Mouse (Mus musculus) macrophage (primary cell): ENCODE measurements around the gene Galm. TPM values are rescaled to one million over a fixed set of nuclear protein-coding genes. Genes with fewer than 3 reads are reported as not detected.
A peak's percentile ranks its signal among the peaks of the same experiment; 100 is the strongest.

Experiments used
- H3K27ac ChIP-seq: fragments of 350-480 bp; formaldehyde crosslinking; 2 replicates; pipeline ENCODE4 v1.9.0; 2021
- H3K36me3 ChIP-seq: fragments of 350-480 bp; formaldehyde crosslinking; 2 replicates; pipeline ENCODE4 v1.9.0; 2021; ENCODE audit errors: inconsistent target
- H3K4me3 ChIP-seq: fragments of 350-480 bp; formaldehyde crosslinking; 2 replicates; pipeline ENCODE4 v1.9.0; 2021; ENCODE audit errors: inconsistent target
- H3K79me2 ChIP-seq: fragments of 350-480 bp; formaldehyde crosslinking; 2 replicates; pipeline ENCODE4 v1.9.0; 2021; ENCODE audit errors: inconsistent target
- WGBS: methylation state at CpG from one replicate; pipeline ENCODE4 v1.1.7; 2026; ENCODE audit warnings: inconsistent platforms; ENCODE audit not compliant: missing documents; 5-methylcytosine and 5-hydroxymethylcytosine counted together
- polyA plus RNA-seq: library from polyadenylated mRNA; stranded (reverse); fragments of 250-400 nt; gene quantifications from 3 replicates; pipeline ENCODE4 v1.2.4, GENCODE M21; 2018; ENCODE audit warnings: inconsistent platforms

The Galm gene
- polyA plus RNA-seq, 1 experiment from 2014 or later = 26.5 TPM

DNA sequence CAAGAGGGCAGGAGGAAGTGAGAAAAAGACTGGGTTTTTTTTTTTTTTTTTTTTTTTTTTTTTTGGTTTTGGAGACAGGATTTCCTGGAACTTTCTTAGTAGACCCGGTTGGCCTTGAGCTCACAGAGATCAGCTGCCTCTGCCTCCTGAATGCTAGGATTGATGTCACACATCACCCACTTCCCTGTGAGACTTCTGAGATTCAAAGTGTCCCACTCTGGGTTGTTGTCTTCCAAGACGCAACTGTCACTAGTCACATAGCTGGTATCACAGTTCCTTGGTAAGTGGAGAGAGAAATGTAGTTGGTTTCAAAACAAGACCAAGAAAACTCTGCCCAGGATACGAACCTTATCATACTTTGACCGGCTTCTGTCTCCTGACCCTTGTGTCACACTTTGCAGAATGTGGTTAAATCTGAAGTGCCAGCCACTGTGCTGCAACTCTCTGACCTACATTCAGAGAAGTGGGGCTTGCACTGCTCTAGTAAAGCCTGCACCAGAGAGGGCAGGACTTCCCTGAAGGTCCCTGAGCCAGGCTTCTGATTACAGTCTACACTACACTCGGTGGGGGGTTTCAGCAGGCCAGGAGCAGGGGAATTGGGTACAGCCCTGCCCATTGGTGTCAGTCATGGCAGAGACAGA lies 14.5 kb upstream of the Galm start:
- Histone ChIP-seq H3K79me2 (no peaks in the 10 kb centered on the region), H3K36me3 (no peaks in the 10 kb centered on the region), H3K4me3 (no peak overlapping the region), H3K27ac (peak overlapping the region; percentile 91)
- 18% methylated on average over 5 of the region's 5 CpGs for WGBS

DNA sequence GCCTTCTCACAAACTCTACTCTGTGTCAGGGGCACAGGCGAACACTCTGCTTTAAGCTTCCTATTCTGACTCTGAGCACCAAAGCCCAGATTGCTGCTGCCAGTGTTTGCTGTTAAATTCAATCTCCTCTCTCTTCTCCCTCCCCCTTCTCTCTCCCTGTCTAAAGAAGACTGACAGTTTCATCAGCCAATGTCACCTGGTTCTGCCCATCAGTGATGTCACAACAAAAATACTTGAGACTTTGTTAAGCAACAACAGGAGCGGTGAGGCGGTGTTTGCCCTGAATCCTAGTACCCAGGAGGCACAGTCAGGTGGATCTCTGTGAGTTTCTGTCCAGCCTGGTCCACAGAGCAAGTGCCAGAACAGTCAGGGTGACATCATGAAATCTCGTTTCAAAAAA lies 13.8 kb upstream of the Galm start:
- 86% methylated on average over 4 of the region's 4 CpGs for WGBS
- Histone ChIP-seq H3K36me3 (no peaks in the 10 kb centered on the region), H3K27ac (peak overlapping the region; percentile 91), H3K79me2 (no peaks in the 10 kb centered on the region), H3K4me3 (no peak overlapping the region)

GRCm38 (mm10) chr17:80120396-80120795 lies 6.9 kb upstream of the Galm start:
- Histone ChIP-seq H3K36me3 (no peaks in the 10 kb centered on the region), H3K27ac (no peak overlapping the region)
- WGBS = 95% methylated on average over 3 of the region's 3 CpGs

GRCm38 (mm10) chr17:80121833-80122232 lies 5.4 kb upstream of the Galm start:
- no peaks in the 10 kb centered on the region for H3K36me3 ChIP-seq
- WGBS = 92% methylated on average over 1 of the region's 1 CpGs
- H3K4me3 ChIP-seq = no peak overlapping the region
- H3K27ac ChIP-seq = no peak overlapping the region
- no peaks in the 10 kb centered on the region for H3K79me2 ChIP-seq

More at GRCm38 (mm10) chr17:80120396-80120795, 6.9 kb upstream of the Galm start:
- no peaks in the 10 kb centered on the region for H3K79me2 ChIP-seq
- no peak overlapping the region for H3K4me3 ChIP-seq

GRCm38 (mm10) chr17:80124985-80125750 lies 2.1 kb upstream of the Galm start:
- Histone ChIP-seq H3K36me3 (no peaks in the 10 kb centered on the region), H3K4me3 (no peak overlapping the region), H3K79me2 (peaks cover 8% of the 10 kb centered on the region; the same call in 1 of the 2 replicates), H3K27ac (no peak overlapping the region)
- WGBS = 94% methylated on average over 5 of the region's 5 CpGs

DNA sequence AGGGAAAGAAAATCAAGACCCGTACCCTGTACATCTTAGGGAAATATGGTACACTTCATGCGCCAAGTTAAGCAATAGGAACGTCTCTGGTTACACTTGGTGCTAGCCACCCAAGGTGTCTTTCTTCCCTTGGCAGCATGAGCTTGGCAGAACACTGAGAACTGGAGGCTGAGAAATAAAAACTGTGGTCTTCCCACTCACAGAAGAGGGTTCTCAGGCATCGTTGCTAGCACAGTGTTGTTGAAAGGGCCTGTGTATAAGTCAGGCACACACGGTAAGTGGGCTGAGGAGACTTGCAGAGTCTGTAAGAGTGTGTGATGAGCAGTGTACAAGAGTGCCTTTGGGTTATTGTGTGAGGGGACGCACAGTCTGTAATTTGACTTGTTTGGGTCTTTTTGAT lies 1.1 kb upstream of the Galm start:
- Histone ChIP-seq H3K36me3 (no peaks in the 10 kb centered on the region), H3K27ac (no peak overlapping the region), H3K79me2 (peaks cover 8% of the 10 kb centered on the region; the same call in 1 of the 2 replicates), H3K4me3 (no peak overlapping the region)
- WGBS = 91% methylated on average over 6 of the region's 6 CpGs

- H3K36me3 ChIP-seq = no peaks in the 10 kb centered on the region
- 84% methylated on average over 9 of the region's 13 CpGs for WGBS
- peaks cover 8% of the 10 kb centered on the region; the same call in 1 of the 2 replicates for H3K79me2 ChIP-seq
- peak overlapping the region; percentile 44 for H3K4me3 ChIP-seq
- peak overlapping the region; percentile 98 for H3K27ac ChIP-seq
These were observed 1.3 kb downstream of the Galm start for GRCm38 (mm10) chr17:80128476-80128990.

GRCm38 (mm10) chr17:80129387-80129786 lies 2.1 kb downstream of the Galm start:
- Histone ChIP-seq H3K4me3 (no peak overlapping the region), H3K79me2 (peaks cover 8% of the 10 kb centered on the region; the same call in 1 of the 2 replicates), H3K36me3 (no peaks in the 10 kb centered on the region), H3K27ac (peak overlapping the region; percentile 98; the same call in 1 of the 2 replicates)
- 95% methylated on average over 4 of the region's 4 CpGs for WGBS

GRCm38 (mm10) chr17:80130718-80131430 lies 3.6 kb downstream of the Galm start:
- Histone ChIP-seq H3K27ac (no peak overlapping the region), H3K36me3 (no peaks in the 10 kb centered on the region)
- WGBS = 68% methylated on average over 9 of the region's 9 CpGs

GRCm38 (mm10) chr17:80131431-80131766 lies 4.1 kb downstream of the Galm start:
- H3K36me3 ChIP-seq = no peaks in the 10 kb centered on the region
- H3K27ac ChIP-seq = no peak overlapping the region
- peaks cover 8% of the 10 kb centered on the region; the same call in 1 of the 2 replicates for H3K79me2 ChIP-seq
- WGBS = 92% methylated on average over 1 of the region's 1 CpGs
- H3K4me3 ChIP-seq = no peak overlapping the region

More at GRCm38 (mm10) chr17:80130718-80131430, 3.6 kb downstream of the Galm start:
- no peak overlapping the region for H3K4me3 ChIP-seq
- H3K79me2 ChIP-seq = peaks cover 8% of the 10 kb centered on the region; the same call in 1 of the 2 replicates

DNA sequence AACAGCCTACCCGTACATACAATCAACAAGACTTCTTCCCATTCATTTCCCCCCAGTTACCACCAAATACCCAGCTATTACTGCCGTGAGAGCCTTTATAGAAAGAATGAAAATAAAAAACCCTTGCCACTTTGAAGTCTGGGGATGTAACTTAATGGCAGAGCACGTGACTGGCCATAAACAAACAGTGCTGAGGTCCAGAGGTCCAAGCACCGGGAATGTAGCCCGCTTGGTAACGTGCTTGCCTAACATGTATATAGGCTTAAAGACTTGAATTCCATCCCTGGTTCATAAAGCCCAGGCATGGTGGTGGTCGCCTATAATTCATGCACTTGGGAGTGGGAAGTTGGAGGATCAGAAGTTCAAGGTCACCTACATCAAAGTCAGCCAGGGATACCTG lies 4.6 kb downstream of the Galm start:
- H3K4me3 ChIP-seq = no peak overlapping the region
- 95% methylated on average over 7 of the region's 7 CpGs for WGBS
- H3K79me2 ChIP-seq = peaks cover 8% of the 10 kb centered on the region; the same call in 1 of the 2 replicates
- no peaks in the 10 kb centered on the region for H3K36me3 ChIP-seq
- no peak overlapping the region for H3K27ac ChIP-seq

DNA sequence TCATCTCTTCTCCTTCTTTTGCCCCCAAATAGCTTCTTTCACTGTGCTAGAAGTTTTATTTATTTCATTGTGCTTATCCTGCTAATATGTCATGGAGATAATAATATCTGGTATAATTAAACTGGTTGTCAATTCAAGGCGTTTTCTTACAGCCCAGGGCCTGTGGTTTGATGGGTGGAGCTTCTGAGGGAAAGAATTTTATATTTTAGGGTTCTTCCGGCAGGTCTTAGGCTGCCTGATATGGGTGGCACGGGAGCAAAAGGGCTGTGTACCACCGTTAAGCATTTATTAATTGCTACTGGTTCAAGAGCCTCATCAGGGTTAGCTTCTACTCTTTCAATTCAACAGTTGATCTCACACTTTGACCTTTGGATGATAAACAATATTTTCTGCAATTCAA lies 5.2 kb downstream of the Galm start:
- no peak overlapping the region for H3K27ac ChIP-seq
- WGBS = 66% methylated on average over 4 of the region's 4 CpGs
- H3K4me3 ChIP-seq = no peak overlapping the region
- peaks cover 8% of the 10 kb centered on the region; the same call in 1 of the 2 replicates for H3K79me2 ChIP-seq
- no peaks in the 10 kb centered on the region for H3K36me3 ChIP-seq

GRCm38 (mm10) chr17:80138434-80139162 lies 11.3 kb downstream of the Galm start:
- H3K36me3 ChIP-seq = no peaks in the 10 kb centered on the region
- H3K4me3 ChIP-seq = no peak overlapping the region
- H3K79me2 ChIP-seq = no peaks in the 10 kb centered on the region
- WGBS = 24% methylated on average over 17 of the region's 17 CpGs
- peak overlapping the region; percentile 54 for H3K27ac ChIP-seq
